Mouse (Mus musculus): ENCODE results near the gene Znrd1.

Znrd1 gene

GRCm38 (mm10) chr17:36970316-36970890 lies 12.0 kb upstream of the Znrd1 start:
- peak; percentile 8 for DNase-seq

- DNase-seq: no peak
Observed at GRCm38 (mm10) chr17:36966875-36967274, 8.5 kb upstream of the Znrd1 start.

- DNase-seq: no peak
Observed at GRCm38 (mm10) chr17:36961125-36961524, 2.8 kb upstream of the Znrd1 start.

- peak; percentile 6 for DNase-seq
Observed at GRCm38 (mm10) chr17:36958884-36959283, 525 bp upstream of the Znrd1 start.

DNA sequence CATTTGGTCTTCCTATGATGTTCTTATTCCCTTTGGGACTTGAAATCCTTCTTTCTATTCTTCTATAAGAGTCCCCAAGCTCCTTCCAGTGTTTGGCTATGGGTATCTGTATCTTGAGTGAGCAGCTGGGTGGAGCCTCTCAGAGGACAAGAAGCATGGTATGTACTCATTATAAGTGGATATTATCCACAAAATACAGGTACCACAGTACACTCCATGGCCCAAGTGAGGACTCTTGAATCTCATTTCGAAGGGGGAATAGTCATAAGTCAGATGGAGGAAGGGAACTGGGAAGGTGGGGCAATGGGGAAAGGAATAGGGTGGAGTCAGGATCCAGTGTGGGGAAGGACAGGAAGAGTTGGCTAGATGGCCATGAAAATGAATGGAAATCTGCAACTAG lies 5.3 kb downstream of the Znrd1 start:
- no peak for DNase-seq

DNA sequence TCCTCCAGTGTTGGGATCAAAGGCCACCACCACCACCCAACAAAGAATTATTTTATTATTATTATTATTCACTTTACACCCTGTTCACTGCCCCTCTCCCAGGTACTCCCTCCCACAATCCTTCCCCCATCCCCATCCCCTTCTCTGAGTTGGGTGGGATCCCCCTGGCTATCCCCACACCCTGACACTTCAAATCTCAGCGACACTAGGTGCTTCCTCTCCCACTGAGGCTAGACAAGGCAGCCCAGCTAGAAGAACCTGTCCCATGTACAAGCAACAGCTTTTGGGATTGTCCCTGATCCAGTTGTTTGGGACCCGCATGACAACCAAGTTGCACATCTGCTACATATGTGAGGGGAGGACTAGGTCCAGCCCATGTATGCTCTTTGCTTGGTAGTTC lies 5.7 kb downstream of the Znrd1 start:
- DNase-seq: no peak

GRCm38 (mm10) chr17:36950981-36951947 lies 7.1 kb downstream of the Znrd1 start, which contains the start of gene Ppp1r11:
Gene Ppp1r11, minus strand, starts transcription at chr17:36951741.
- DNase-seq: peak; percentile 95

DNA sequence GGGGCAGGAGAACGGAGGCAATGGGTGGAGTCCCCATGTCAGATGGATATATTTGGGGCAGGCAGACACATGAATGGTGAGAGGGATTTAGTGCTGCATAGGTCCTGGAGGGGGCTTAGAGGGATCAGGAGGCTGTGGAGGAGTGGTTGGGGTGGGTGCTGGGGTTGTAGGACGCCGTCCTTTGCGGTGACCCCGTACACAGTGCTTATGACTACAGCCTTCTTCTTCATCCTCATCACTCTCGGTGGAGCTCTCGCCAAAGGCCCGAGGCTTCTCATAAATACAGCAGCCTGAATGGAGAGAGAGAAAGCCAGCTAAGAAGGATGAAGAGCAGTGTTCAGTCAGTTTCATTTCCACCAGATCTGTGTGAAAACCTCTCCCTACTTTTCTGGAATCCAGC lies 9.1 kb downstream of the Znrd1 start:
- DNase-seq: no peak

DNA sequence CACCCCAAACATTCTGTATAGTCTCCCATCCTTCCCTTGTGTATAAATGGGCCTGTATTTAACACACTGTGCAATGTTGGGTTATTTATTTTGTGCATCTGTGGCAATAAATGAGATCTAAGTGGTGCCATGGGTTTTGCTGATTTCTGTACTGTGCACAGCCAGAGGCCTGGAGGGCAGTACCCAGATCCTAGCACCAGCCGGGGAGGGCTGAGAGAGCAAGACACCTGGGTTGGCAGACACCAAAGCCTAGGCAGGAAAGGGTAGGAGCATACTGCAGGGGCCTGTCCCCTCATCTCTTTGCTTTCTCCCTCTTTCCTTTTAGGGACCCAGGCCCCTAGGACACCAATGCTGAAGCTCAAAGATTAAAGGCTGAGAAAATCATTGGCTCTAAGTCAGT lies 10.1 kb downstream of the Znrd1 start:
- DNase-seq: no peak

DNA sequence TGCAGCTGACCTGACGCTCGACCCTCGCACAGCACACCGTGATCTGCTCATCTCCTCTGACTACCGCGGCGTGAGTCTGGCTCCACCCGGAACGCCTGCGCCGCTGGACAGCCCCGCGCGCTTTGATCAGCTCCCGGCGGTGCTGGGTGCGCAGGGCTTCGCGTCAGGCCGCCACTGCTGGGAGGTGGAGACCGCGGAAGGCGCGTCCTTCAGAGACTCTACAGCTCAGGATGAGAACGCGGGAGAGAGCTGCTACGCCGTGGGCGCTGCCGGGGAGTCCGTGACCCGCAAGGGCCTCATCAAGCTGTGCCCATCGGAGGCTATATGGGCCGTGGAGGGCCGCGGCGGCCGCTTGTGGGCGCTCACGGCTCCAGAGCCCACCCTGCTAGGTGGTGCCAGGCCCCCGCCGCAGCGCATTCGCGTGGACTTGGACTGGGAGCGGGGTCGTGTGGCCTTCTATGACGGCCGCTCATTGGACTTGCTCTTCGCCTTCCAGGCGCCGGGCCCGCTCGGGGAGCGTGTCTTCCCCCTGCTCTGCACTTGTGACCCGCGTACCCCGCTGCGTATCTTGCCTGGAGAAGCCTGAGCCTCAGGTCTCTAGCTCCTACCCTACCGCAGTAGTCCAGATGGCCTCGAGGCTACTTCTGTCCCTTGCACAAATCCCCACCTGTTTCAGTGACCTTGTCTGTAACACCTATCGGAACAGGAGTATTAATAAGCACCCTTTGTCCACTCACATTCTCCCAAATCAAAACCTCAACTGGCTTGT lies 11.1 kb downstream of the Znrd1 start:
- peak; percentile 27 for DNase-seq

DNA sequence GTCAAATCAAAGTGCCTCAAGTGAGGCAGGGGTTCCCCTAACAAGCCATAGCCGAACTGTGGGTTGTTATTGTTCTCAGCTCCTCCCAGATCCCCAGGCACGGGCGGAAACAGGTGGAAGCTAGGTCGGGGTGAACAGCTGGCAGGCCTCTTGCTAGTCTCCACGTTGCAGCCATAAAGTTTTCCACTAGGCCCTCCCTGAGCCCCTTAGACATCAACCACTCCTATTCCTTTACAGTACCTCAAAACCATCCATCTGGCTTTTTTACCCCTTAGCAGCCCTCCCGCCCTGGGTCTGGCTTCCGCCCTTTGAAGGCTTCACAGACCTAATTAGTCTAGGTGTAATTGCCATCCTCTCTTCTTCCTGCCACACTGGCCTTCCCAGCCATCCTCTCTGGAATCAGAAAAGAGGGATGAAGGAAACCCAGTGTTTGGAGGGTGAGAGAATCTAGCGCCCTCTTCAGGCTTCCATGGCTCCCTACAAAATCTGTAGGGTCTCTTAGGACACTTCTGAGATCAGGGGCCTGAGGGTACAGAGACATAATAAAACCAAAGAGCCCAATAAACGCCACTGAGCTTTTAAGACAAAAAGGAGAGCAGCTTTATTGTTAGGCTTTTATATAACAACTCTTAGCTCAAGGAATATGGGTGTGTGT lies 14.1 kb downstream of the Znrd1 start:
- DNase-seq: no peak

DNA sequence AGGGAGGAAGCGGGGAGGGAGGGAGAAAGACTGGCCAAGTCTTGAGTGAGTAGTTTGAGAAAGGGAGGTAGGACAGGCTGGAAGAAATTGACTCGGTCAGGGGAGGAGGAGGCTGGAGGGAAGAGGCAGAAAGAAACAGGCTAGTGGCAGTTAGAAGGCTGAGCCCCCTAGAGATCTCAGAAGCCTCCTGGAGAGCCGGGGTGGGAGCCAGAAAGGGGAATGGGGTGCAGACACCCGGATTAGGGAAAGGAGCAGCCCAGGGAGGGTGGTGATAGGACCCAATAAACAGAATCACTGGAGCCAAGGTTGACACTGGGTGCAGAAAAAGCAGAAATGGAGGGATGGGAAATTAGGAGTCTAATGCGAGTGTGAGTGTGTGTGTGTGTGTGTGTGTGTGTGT lies 14.7 kb downstream of the Znrd1 start:
- no peak for DNase-seq

DNA sequence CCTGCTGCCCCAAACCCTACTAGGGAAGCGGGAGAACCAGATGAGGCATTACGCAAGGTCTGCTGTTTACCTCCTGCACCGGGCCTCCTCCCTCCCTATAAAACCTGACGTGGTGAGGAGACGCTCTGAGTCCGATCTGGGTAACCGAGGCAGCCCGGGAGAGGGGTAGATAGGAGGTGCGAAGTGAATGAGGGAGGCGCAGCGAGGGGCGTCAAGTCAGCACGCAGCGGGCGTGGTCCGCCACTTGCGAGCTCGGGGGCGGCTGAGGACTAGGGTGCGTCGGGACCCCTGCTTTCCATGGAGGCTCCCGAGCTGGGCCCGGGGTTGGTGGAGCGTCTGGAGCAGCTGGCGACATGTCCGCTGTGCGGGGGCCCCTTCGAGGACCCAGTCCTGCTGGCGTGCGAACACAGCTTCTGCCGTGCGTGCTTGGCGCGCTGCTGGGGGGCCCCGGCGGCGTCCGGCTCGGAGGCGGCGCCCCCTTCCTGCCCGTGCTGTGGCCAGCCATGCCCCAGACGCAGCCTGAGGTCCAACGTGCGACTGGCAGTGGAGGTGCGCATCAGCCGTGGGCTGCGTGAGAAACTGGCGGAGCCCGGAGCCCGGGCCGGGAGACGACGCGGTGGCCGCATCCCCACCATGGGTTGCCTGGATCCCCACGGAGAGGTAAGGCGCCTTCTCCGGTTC lies 15.4 kb downstream of the Znrd1 start, which contains the start of gene Rnf39:
TSS of gene Rnf39 (plus strand) at position 128 of the 681 bp plus-strand sequence.
- no peak for DNase-seq

DNA sequence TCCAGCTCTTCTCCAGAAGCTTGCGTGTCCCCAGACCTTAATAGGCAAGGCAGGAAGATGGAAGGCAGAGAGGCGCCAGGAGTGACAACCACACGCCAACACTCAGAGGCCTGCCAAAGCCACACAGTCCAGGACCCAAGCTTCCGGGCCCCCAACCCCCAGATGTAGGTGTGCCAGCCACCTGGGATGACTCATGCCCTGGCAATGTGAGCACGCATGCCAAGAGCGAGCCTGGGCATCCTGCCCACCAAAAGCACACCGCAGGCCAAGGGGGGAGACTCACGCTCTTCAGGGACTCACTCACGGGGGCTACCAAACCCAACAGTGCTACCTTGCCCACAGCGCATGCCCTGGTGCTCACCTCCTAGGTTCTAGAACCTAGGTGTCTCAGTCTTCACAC lies 16.0 kb downstream of the Znrd1 start:
- DNase-seq: no peak

- no peak for DNase-seq
Observed at GRCm38 (mm10) chr17:36938056-36938455, 20.3 kb downstream of the Znrd1 start.

GRCm38 (mm10) chr17:36931806-36932205 lies 26.6 kb downstream of the Znrd1 start:
- DNase-seq: no peak

DNA sequence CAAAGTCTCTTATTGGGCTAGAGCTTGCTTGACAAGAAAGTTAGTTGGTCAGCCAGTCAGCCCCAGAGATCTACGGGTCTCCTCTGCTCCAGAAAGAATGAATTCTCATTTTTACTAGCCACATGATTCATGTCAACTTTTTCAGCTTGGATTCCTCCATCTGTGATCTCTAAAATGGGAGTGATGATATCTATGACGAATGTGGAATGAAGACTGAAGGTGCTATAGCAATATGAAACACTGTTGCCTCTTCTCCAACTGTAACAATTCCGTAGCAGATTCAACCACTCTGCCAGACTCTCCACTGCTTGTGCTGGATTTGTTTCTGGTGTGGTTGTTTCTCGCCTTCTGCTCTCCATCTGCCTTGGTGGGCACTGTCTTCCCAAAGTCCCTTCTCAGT lies 27.2 kb downstream of the Znrd1 start:
- no peak for DNase-seq

- no peak for DNase-seq
Observed at GRCm38 (mm10) chr17:36930233-36930632, 28.1 kb downstream of the Znrd1 start.

DNA sequence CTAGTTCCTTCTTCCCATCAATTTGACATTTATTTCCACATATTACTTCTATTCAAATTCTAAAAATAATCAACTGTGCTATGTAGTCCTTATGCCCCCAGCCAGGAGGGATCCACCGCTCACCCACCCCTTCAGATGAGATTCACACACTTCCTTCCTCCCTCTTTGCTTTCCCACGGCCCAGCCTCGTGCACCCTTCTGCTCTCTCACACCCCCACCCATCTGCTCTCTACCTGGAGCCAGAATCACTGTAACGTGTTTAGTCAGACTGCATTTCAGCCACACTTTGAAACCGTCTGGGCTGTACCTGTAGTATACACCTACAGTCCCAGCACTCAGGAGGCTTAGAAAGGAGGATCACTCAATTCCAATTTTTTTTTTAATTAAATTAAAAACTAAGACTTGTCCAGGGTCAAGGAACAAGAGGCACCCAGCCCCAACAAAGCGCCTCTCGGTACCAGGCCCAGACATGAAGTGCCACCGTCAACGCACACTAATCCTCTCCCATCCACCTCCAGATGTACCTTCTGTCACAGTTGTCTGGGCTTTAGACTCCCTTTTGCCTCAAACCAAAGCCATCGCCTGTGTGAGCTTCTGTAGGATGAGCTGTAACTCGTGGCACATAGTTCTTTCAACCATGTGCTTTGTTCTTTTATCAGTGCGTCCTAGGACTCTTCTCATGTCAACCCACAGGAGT lies 29.0 kb downstream of the Znrd1 start:
- no peak for DNase-seq

DNA sequence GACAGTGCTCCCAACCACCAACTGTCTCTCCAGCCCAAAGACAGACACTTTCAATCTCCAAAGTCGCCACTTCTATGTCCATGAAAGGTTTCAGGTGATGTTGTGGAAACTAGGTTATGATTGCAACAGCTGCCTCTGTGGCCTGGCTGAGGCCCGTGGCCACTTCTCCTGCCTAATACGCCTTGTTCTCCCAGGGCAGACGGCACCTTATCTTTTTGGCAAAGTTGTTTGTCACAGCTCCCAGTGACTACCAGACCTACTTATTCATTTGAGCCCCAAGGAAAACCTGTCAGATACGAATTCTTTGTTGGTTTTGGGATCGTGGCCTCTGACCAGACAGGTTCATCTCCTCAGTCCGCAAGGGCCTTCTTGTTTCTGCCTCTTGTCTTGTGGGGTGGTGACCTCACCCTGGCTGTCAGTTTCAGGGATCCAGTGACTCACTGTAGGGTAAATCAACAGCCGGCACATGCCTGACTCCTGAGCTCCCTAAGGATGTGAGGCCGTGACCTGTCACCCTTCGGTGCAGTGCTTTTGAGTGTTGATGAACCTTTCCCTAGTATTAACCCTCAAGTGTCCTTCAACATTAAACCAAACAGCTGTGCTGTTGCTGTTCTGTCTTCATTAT lies 30.8 kb downstream of the Znrd1 start:
- DNase-seq: no peak

DNA sequence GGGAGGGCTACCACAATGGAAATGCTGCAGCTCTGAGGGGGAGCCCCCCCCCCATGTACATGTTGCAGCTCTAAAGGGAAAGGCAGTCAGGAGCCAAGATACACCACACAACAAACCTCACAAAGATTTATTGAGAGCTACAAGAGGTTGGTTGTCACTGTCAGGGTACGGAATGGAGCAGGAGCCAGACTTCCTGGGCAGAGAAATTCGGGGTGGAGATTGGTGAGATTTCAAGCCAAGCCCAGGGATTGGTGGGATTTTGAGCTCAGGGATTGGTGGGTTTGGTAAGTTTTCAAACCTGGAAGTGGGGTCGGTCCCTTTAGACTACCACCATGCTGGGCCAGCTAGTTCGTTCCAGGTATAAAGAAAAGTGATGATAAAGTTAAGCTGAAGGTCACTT lies 34.9 kb downstream of the Znrd1 start:
- no peak for DNase-seq

Measured in liver (tissue).